Mouse (Mus musculus) retina, adult 2 months (tissue): ENCODE measurements at regions not wholly inside any gene's neighbourhood (a gene's known extent, or its start where the extent isn't known, plus 50 kb on each side); places are given as distances from the start of the nearest gene placed in this dataset.

Source experiments
- DNase-seq: peaks from one replicate; pipeline ENCODE4 v3.0.0-alpha.2; 2012; ENCODE audit warnings: low read depth, low spot score

DNA sequence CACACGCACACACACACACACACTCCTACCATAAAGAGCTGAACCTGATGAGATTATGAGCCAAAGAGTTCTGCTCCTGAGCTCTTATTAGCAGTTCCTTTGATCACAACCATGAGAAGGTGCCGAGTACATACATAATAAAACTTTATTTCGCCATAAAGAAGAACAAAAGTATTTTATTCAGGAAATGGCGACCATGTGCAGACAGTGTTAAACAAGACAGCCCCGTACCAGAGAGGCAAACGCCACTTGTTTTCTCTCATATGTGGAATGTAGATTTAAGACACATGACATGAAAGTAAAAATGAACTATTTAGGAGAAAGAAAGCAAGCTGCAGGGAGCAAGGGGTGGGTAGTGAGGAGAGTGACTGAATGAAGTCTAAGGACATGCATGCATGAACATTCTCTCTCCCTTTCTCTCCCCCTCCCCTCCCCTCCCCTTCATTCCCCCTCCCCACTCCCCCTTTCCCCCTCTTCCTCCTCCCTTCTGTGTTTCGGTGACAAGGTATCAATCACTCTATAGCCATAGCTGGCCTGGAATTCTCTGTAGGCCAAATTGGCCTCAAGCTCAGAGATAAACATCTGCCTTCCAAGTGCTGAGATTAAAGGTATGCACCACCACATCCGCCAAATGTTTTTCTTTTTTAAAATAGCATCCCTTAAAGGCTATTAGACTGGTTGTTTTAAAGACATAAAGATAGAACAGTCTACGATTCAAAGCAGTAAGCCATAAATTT is 266.0 kb upstream of the Map3k7 start:
- DNase-seq, result no peak

DNA sequence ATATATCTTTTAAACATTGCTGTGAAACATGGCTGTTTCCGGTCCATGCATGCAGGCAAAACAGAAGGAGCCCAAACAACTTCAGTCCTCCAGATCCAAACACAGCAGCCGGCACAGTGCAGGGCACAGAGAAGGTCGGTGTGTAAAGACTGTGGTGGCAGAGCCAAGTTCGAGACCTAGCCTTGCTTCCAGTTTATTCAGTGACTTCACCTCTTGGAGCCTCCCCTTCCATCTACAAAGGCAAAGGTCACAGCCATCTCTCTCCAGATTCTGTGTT is 265.5 kb upstream of the Map3k7 start:
- DNase-seq, result no peak

DNA sequence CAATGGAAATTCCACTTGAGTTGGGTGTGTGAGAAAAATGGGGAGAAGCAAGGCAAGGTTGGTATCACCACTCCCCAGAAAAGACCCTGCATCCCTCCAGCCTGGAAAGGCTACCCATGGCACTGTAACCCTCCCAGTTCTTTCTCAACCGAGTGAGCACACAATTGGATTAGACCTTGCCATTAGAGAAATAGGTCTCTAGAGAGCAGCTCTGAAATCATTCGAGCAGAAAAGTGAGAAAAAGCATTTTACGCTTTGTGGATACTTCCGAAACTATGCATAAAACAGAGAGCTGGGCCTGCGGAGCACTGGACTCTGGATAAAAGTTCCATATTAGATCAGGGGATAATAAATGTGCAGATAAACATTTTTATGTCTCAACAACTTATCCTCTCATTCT is 264.6 kb upstream of the Map3k7 start:
- DNase-seq, result peak; percentile 3

DNA sequence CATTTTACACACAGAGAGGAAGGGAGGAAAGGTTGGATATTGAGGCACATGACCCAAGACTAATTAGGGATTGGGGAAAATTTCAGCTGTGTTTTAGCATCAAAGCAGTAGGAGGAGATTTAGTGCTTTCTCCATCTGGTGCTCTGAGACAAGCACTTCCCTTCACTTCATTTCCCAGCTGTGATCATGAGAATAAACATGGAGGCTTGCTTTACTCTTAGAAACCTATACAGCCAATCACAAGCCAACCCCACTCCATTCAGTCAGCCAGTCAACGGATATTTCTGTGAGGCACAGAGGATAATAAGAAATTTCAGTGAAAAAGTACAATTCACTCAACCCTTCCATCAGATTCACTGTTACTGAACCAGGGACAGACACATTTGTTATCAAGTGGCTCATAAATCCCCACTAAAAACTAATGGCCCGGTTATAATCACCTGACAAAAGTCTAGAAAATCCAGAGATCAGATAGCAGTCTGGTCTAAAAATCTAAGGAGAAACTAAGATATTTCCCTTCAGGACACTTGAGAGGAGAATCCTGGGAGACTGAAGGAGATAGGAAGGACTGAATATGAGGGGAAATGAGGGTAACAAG is 249.7 kb upstream of the Map3k7 start:
- no peak for DNase-seq

DNA sequence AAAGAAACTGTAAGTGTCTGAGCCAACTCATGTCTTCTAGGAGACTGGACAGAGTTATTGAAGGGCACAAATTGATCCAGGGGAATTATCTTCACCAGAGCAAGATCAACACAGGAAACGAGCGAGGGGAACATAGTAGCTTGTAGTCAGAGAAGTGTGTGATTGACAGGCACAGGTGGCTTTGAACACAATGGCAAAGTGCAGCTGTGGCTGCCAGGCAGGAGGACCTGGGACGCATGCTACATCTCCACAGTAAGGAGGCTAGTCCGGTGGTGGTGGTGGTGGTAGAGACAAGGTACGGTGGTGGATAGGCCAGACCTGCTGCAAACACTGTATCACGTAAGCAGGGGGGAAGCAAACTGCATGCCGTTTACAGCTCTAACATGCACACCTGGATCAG is 240.4 kb upstream of the Map3k7 start:
- DNase-seq, result no peak

DNA sequence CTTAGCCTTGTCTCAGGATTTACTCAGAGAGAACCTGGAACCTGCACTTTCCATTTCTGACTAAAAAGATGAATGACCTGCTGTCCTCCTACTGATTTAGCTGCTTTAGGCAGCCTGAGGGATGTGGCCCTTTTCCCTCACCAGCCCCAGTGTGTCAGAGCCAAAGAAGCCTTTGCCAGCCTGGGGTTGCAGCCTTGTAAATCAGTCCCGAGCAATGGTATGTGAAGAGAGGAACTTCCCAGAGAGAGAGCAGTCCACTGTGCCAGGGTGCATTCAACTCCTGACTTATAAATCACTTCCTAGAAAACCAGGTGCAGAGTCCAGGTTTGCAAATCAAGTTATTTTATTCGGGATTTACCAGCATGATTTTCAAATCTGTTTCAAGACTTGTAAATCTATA is 239.5 kb upstream of the Map3k7 start:
- DNase-seq, result no peak

DNA sequence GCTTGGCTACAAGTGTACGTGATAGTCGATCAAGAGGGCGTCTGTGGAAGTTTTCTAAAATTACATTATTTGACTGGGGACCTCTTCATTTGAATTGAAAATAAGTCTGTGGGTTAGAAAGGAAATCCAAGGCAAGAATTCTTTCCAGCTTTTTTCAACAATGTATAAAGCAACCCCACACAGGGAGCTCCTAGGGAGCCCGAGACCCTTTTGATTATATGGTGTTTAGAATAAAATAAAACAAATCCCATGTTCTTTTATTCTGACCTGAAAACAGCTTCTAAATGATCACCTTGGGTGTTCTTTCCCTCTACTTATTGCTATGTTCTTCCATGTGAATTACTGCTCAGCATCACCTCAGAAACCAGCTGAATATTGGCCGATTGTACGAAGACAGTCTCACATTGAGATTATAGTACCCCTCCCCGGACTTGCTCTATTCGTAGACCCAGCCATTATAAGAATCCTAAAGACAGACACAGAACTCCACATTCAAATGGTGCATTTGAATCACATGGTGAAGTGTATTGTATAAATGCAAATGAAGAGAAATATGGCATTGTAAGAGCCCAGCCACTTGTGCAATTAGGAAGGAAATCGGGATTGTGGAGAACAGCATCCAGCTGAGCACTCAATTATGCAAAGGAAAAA is 236.3 kb upstream of the Map3k7 start:
- no peak for DNase-seq

DNA sequence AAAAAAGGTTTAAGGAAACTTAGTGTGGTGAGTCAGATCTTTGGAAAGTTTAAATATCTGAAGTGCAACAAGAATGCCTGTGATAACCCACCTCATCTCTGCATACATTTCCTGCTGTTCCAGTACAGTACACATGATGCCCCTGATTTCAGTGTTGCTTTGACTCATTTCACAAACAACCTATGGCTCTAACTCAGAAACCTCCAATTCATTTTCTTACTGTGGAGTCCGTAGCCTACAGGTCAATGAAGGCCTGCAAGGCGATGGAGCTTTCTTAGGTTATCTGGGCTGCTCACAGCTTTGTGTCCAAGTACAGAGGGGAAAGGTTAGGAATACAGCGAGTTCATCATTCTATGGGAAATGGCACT is 235.8 kb upstream of the Map3k7 start:
- no peak for DNase-seq

DNA sequence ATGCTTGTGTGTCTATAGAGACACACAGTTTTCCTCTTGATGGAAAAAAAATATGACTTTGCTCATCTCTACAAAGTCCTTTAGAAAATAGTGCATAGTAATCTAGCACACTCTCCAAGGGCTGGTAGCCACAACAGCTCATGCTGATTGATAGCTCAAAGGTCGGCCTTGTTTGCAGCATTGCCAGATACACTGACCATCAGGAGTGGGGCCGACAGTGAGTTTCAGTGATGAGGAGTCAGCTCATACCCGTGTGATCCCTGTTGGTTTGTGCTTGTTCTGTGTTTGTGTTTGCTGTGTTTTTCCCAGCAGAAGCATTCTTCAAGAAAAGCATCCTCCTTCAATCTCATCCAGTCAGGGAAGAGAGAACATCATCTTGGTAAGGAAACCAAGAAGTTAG is 220.1 kb upstream of the Map3k7 start:
- no peak for DNase-seq

DNA sequence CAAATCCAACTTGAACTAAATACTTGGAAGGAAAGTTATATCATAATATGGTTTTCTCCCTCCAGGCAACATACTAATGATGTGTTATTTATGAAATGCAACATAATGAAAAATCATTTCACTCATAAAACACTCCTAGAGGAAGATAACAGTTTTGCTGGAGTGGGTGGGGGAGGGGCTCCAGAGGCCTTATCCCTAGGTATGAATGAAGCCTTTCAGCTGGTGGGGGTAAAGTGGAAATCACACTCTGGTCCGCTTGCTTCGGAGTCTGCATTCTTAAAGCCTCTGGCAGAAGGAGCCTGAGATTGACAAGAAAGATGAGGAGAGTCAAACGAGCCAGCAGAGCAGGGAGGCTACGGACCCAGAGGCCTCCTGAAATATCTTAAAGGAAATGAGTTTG is 219.5 kb upstream of the Map3k7 start:
- no peak for DNase-seq

DNA sequence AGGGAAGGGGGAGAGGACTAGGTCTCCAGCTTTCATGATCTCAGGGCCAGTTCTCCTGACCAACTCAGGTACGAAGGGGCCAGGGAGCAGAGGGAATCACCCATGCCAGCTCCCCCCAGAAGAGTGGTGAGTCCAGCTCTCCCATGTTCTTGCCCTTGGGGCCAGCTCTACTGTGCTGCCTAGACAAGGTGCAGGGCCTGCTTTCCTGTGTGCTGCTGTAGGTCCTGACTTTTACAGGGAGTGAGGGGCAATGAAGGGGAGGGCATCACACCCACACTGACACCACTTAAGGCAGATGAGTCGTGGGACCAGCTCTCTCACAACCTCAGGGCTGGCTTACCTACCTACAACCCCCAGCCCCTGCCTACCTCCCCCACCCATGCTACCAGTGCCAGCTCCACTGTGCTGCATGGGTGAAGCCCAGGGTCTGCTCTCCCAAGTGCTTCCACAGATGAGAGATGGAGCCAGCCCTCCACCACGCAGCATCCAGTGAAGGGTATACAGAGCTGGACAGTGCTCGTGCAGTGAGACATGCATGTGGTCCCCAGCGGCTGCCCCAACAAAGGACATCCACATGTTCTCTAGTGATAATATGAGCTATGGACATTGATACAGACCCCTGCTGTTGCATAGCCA is 210.1 kb upstream of the Map3k7 start:
- DNase-seq, result no peak

DNA sequence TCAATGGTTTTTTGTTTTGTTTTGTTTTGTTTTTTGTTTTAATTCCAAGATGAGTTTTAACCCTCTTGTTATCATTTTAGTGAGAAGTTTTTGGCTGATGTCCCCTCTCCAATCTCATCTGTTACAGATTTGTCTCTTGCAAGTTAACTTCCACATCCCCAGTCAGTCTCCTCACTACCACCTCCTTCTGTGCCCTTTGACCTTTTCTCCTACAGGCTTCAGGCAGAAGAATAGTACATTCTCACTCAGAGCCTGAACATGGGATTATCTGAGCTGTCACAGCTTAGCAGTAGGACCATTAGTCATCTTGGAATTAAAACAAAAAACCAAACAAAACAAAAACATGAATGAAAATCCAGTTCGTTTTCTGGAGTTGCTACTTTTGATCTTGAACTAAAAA is 206.8 kb upstream of the Map3k7 start:
- DNase-seq, result no peak

DNA sequence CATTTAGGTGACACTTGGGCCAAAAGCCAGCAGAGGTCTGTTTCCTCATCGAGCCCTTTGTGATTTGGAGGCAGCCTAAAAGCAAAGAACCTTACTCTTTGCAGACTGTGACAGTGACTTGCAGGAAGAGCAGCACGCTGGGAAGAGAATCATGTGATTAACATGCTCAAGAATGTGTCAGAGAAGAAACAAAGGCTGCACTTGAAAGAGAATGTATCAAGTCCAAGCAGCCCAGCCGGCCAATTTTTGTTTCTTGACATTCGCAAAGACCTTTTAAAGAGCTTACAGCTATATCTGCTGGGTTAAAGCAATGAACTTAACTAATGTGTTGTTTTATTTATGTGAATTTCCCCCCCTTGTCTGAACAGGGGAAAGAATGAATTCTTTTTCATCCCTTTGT is 203.8 kb upstream of the Map3k7 start:
- DNase-seq, result no peak

DNA sequence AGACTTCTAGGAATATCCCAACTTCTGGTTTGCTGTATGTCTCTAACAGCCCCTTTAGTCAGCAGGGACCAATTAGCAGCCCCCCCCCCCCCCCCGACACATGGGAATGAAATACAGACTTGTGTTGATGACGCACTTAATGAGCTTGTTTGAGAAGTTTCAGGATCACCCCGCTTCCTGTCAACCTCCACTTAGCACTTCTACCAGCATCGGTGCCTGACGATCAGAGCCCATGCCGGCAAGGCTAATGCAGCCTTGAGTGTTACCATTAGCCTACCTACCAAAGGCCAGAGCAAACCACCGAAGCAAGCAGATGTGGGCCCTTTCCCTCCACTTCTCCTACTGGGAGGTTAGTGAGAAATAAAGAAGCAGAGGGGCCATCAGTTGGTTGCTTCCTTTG is 201.7 kb upstream of the Map3k7 start:
- no peak for DNase-seq

DNA sequence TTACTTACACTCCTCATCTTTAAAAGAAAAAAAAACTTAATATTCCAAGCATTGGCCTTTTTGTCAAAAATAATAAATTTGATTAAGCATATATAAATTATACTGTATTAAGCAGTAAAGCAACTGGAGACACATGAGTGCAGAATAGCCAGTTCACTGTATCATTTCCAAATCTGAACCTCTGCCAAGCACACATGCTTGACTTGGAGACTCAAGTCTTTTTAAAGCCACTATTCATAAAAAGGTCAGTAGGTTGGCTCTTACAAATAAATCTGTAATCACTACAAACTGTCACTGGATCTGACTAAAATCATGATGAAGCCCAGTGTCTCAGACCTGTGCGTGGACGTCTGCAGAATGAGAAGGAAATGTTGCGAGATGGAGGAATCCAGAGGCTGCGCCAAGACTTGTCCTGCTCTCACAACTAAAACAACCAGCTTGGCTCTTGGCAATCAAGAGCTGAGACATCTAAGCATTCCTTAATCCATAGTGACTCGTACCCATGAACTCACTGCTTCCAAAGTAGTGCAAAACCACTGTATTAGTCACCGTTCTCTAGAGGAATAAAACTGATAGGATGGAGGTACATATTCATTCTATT is 195.8 kb upstream of the Map3k7 start:
- DNase-seq, result no peak

DNA sequence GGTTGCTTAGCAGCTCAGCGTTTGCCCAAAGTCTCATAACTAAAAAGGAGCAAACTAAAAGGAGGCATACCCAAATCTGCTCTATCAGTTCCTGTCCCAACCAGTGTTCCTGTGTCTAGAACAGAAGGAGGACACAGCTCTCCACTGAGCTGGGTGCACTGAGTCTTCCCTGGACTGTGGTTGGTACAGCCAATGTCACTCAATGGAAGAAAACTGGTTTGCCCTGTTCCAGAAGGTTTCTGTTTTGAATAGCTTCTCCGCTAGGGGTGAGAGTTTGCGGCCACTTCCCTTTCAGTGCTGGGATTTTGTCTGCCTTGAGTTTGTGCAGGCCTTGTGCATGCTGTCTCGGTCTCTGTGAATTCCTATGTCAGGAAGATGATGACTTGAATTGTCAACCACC is 194.6 kb upstream of the Map3k7 start:
- no peak for DNase-seq

DNA sequence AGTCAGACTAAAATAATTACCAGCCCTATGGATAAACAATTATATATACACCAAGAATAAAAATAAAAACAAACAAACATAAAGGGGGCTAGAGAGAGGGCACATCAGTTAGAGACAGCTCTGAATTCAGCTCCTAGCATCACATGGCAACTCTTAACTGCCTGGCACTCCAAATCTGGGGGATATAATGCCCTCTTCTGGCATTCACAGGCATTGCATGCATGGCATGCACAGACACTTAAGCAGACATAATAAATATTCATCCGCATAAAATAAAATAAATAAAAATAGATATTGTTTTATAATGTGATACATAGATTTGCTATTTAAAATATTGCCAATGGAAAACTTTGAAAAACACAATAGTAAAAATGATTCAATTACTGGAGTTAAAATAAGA is 177.6 kb upstream of the Map3k7 start:
- no peak for DNase-seq

DNA sequence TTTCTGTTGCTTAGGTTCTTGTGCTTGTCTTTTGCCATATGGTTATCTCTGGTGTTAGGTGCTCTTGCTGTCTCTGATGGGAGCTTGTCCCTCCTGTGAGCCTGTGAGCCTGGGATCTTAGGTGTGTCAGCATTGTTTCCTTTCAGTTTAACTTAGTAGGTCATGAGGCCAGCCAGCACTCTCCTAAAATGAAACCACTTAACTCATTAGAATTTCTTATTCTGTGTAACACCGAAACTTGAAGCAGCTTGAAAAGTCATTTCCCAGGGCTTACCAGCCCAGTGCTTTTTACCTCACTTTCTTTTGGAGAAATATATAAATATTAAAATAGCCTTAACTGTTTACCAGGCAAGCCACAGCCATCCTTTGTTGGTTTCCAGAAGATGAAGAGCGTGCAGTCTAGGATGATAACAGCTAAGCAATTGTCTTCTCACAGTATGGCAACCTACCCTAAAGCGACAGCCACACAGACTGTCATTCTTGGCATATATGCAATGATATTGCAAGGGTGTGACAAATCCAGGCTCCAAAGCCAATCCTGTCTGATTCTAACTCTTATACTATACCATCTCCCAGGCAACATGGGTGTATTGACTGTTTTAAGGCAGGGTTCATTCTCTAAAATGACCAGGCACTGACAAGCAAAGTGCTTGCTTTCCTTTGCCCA is 146.2 kb upstream of the Map3k7 start:
- DNase-seq, result no peak

DNA sequence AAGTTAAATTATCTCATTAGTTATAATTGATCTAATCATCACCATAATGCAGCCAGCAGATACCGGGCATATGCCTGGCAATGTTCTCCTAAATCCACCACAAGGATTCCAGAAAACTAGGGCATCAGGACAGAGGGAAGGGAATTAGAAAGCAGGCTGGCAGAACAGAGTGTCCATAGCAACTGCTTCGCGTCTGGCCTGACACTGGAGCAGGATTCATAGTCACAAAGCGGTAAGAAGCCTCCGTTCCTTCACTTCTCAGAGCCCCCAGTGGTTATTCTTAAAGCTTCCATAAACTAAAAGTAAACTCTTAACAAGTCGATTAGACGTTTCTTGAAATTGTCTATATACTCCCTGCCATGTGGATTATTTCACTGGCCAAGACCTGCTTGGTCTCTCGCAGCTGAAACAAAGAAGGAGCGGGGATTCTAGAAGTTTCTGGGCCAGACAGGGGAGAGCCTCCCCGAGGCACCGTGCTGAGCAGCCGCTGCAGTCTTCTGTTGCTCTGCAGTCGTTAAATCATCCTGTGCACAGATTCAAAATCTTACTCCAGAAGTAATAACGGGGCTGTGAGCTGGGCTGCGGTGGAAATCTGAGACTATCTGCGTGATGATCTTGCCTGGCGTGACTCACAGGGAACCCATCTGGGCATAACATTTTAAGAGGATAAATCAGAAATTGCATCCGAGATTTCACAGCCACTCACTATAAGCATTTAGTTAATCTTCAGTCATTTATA is 144.2 kb upstream of the Map3k7 start:
- no peak for DNase-seq

DNA sequence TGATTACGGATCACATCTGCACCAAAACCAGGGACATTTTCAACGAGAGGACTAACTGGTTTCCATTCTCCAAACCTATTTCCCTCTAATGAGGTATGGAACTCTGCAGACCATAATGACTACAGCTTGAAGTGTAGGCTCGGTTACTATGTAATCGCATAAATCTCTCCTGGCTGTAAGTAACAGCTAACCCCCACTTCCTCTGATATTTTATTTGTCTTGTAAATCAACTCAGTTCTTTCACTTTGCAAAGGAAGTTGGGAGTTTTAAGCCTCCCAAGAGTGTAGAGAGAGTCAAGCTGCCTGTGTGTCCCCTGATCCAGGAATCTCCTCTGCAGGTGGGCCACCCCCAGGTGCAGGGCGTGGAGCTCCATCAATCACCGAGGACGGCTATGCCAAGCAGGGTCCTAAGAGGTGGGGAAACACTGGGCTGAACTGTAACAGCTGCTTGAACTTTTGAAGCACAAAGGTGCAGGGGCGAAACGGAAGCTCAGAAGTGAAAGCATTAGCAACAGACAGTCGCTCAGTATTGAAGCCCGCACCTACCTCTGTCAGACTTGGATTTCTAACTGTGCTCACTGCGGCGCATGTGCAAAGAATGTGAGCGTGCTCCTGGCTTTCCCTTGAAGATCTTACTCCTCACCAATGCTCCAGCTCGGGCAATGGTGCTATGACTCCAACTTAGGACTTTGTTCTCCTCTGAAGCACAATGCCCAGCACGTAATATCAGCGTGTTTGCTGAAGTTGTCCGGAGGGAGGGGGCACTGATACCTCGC is 140.1 kb upstream of the Map3k7 start:
- DNase-seq, result no peak
